Mouse (Mus musculus) embryonic facial prominence, embryonic 10.5 days (tissue): ENCODE data around the gene Hivep3. TPM values are rescaled to one million over a fixed set of nuclear protein-coding genes. Genes with fewer than 3 reads are reported as not detected.

Experiments
- DNase-seq: peaks from one replicate; pipeline ENCODE4 v3.0.0-alpha.2; 2017; ENCODE audit warnings: low spot score
- H3K27ac ChIP-seq: fragments of 300-500 bp; sonication (generic); replicated peaks from 2 replicates; pipeline ENCODE4 v1.5.1; 2016; ENCODE audit warnings: mild to moderate bottlenecking
- H3K27me3 ChIP-seq: fragments of 300-500 bp; sonication (generic); replicated peaks from 2 replicates; pipeline ENCODE4 v1.6.1; 2016; ENCODE audit warnings: low read depth, mild to moderate bottlenecking; ENCODE audit not compliant: poor library complexity, severe bottlenecking
- H3K36me3 ChIP-seq: fragments of 300-500 bp; sonication (generic); replicated peaks from 2 replicates; pipeline ENCODE4 v1.6.1; 2016; ENCODE audit warnings: mild to moderate bottlenecking, moderate library complexity
- H3K4me1 ChIP-seq: fragments of 300-500 bp; sonication (generic); 2 replicates; pipeline ENCODE4 v1.6.1; 2016
- H3K4me3 ChIP-seq: fragments of 300-500 bp; sonication (generic); 2 replicates; pipeline ENCODE4 v1.5.1; 2016; ENCODE audit warnings: mild to moderate bottlenecking, moderate library complexity
- H3K9me3 ChIP-seq: fragments of 300-500 bp; sonication (generic); 2 replicates; pipeline ENCODE4 v1.6.1; 2016; ENCODE audit warnings: mild to moderate bottlenecking
- WGBS: fragments of 180-500 bp; shearing (Covaris S2); methylation state at CpG from one replicate; pipeline ENCODE4 v1.1.7; 2016; 5-methylcytosine and 5-hydroxymethylcytosine counted together
- polyA plus RNA-seq: library from polyadenylated mRNA; unstranded; fragments of >200 nt; fragmentation: Nextera tagmentation; extraction: Ambion mirVana; gene quantifications from 2 replicates; pipeline ENCODE4 v1.2.1, GENCODE M21; 2016

Hivep3 gene
- polyA plus RNA-seq, 1 experiment from 2014 or later: 1.5 TPM

DNA sequence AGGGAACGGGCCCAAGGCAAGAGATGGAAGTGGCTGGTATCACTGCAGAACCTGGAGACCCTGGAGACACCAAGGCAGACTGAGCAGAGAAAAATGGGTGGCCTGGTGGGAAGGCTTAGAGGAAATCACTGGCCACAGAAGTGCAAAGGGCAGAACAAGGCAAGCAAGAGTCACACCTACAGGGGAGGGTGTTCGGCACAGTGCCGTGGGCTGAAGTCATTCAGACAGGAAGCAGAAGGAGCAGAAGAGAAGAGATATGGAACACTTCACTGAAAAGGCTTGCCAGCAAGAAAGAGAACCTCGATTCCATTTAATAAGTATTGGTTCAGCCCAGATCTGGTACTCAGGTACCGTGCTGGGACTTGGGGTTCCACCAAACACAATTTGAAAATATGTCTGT lies 156.2 kb downstream of the Hivep3 start:
- WGBS: 84% methylated on average over 5 of the region's 5 CpGs
- no peak for DNase-seq
- H3K9me3 ChIP-seq: no peaks in the 10 kb centered on the region

DNA sequence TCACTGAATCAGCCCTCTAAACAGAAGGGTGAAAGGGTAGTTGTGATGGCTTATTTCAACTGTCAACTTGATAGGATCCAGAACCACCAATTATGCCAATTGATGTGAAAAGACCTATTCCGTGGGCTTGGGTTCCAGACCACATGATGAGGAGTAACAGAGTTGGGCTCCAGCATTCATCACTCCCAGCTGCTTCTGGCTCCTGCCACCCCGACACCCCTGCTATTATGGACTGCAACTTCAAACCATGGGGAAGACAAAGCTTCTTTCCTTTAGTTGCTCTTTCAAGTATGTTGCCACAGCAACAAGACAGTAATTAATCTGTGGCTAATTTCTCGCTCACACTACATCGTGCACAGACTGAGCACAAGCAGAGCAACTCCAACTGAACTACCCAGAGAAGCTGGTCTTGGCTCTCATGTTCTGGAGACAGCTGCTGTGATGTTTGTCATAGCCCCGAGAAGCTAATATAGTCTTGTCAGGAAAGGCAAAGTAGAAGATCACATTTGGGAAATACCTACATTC lies 159.7 kb downstream of the Hivep3 start:
- Histone ChIP-seq H3K4me3 (no peak overlapping the region), H3K9me3 (no peaks in the 10 kb centered on the region), H3K4me1 (0 out of 2 replicates have a peak, but pooled peaks cover 7% of the 10 kb centered on the region), H3K27ac (no peak overlapping the region), H3K36me3 (no peaks in the 10 kb centered on the region), H3K27me3 (no peaks in the 10 kb centered on the region; the same call in 1 of the 2 replicates)
- peak; percentile 26 for DNase-seq
- 72% methylated on average over 5 of the region's 5 CpGs for WGBS

More for the DNA sequence above, 156.2 kb downstream of the Hivep3 start:
- no peak overlapping the region for H3K27ac ChIP-seq
- H3K4me1 ChIP-seq: 0 out of 2 replicates have a peak, but pooled peaks cover 2% of the 10 kb centered on the region
- H3K36me3 ChIP-seq: no peaks in the 10 kb centered on the region
- no peak overlapping the region for H3K4me3 ChIP-seq
- no peaks in the 10 kb centered on the region for H3K27me3 ChIP-seq

DNA sequence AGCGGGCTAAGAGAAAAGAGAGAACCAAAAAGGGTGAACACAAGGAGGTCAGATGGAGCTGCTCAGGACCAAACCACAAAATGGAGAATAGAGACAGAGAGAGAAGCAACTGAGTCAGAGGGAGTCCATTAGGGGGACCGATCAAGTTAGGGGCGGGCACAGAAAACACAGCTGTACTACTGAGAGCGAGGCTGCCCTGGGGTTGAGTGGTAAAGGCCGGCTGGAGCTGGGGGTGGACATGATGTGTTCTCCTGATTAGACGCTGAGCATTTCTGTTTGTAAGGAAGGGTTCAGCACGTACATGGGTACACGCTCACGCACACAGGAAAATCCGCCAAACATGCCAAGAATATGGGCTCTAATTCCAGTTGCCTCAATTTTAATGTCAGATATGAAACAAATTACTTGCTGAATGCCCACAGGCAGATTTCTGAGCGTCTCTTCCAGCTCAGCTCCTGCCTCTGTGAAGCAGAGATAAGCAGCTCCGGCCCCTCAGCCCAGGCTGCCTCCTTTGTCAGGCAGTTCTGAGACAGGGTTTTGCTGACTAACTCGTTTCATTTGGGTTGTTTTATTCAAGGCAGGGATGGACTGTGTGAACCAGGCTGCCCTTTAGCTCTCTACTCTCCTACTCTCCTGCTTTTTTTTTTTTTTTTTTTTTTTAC lies 161.3 kb downstream of the Hivep3 start:
- Histone ChIP-seq H3K9me3 (no peaks in the 10 kb centered on the region), H3K36me3 (no peaks in the 10 kb centered on the region), H3K4me3 (no peak overlapping the region), H3K27ac (no peak overlapping the region), H3K4me1 (0 out of 2 replicates have a peak, but pooled peaks cover 5% of the 10 kb centered on the region), H3K27me3 (no peaks in the 10 kb centered on the region; the same call in 1 of the 2 replicates)
- DNase-seq: no peak
- 75% methylated on average over 13 of the region's 13 CpGs for WGBS

DNA sequence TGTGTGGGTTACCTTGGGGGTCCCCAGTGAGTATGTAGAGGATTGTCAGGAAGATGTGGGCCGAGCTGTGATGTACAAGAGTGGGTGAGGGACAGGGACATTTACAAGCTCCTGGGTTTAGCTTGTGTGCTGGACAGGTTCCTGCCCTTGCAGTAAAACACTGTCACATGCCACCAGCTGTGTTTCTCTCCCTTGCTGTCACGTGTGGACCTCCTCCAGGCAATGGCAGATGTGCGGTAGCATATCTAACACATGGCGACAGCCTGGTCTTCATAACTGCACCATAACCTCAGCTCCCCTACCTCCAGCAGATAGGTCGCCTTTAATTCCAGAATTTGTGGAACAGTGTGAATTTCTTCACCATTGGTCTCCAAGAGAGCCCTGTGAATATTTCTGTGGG lies 161.9 kb downstream of the Hivep3 start:
- Histone ChIP-seq H3K27ac (no peak overlapping the region), H3K27me3 (no peaks in the 10 kb centered on the region; the same call in 1 of the 2 replicates), H3K36me3 (no peaks in the 10 kb centered on the region), H3K4me3 (no peak overlapping the region), H3K4me1 (0 out of 2 replicates have a peak, but pooled peaks cover 5% of the 10 kb centered on the region), H3K9me3 (no peaks in the 10 kb centered on the region)
- DNase-seq: no peak
- 80% methylated on average over 5 of the region's 5 CpGs for WGBS

DNA sequence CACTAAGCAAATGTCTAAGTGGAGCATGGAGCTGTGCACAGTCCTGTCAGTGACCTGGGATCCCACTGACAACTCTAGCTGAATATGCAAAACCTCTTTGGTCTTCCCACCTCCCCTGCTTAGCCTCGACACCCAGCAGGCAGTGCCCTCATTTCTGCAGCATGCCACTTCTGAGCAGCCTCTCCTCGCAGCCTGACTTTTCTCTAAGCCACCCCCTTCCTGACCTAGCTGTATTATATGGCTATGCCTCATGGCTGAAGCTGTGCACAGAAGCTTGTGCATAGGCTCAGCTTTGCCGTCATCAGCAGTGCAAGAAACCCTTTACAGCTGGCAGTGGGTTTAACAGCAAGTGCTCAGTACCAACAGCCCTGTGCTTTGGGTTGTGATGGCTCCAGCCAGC lies 163.0 kb downstream of the Hivep3 start:
- H3K4me3 ChIP-seq: no peak overlapping the region
- H3K27me3 ChIP-seq: no peaks in the 10 kb centered on the region; the same call in 1 of the 2 replicates
- H3K9me3 ChIP-seq: no peaks in the 10 kb centered on the region
- DNase-seq: no peak
- 68% methylated on average over 3 of the region's 3 CpGs for WGBS
- H3K36me3 ChIP-seq: no peaks in the 10 kb centered on the region
- H3K27ac ChIP-seq: no peak overlapping the region
- 0 out of 2 replicates have a peak, but pooled peaks cover 5% of the 10 kb centered on the region for H3K4me1 ChIP-seq

DNA sequence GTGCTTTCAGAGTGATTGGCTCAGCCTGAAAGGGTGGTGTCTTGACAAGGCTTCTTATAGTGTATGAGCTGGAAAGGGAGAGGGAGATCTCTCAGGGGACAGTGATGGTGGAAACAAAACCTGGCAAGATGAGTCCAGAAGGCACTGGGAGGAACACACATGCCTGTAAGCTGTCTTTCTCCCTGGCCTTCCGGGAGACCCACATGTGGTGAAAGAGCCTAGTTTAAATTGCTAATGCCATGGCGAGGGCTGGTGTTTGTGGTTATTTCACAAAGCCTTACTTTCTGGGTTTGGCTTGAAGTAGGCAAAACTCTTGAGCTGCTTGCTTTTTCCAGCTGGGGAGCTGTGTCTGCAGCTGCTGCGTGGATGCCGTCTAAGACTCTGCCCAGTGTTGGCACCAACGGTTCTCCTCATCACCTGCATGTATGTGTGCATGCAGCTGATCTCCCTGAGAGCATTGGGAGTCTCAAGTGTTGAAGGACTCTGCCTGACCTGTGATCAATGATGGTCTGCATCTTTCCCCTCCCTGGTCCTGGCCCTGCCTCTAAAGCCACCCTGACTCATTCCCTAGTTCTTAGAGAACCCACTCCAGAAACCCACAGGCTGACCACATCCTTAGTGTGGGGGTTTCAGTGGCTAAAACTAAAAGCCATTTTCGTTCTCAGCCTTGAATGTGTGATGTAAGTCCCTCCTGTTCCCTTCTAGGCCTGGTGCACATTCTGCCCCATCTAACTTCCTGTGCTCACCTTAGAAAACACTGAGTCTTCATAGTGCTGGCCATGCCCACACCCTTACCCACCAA lies 163.7 kb downstream of the Hivep3 start:
- Histone ChIP-seq H3K9me3 (no peaks in the 10 kb centered on the region), H3K27ac (no peak overlapping the region), H3K36me3 (no peaks in the 10 kb centered on the region), H3K4me1 (0 out of 2 replicates have a peak, but pooled peaks cover 5% of the 10 kb centered on the region), H3K4me3 (no peak overlapping the region), H3K27me3 (no peaks in the 10 kb centered on the region; the same call in 1 of the 2 replicates)
- 75% methylated on average over 6 of the region's 6 CpGs for WGBS
- DNase-seq: no peak

DNA sequence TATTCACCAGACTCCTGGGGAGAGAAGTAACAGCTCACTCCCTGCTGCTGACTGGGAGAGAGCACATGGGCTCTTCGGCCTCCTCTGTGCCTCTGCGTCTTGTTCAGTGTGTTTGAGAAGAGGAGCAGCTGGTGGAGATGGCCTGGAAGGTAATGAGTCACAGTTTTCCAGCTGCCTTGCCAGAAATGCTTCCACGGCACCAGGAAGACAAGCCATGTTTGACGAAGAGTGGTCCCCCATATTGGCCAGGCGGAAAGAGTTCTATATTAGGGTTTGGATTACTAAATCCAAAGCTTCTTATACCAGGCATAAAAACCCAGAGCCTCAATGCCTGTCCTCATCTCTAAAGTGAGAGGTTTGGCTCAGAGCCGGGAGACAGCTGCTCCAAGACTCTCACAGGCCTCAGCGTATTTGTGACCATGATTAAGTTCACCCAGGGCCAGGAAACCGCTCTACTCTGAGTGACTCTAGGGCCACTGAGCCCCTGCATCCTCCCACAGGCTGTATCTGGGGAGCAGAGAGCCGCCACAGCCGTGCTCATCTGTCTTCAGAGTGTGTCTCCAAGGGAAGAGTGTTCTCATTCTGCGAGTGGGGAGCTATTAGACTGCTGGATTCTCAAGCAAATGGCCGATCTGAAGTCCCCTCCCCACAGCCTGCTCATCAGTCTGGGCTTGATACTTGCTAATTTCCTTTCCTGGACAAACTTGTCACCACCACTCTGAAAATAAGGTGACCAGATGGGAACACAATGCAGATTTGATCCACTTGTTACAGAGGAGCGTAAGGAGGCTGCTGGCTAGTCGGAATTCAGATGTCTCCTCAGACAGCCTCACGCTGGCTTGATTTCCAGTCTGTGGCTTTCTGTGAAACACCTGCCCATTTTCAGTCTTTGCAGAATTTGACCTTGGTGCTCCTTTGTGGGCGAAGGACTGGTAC lies 168.2 kb downstream of the Hivep3 start:
- no peak for DNase-seq
- H3K27ac ChIP-seq: no peak overlapping the region

DNA sequence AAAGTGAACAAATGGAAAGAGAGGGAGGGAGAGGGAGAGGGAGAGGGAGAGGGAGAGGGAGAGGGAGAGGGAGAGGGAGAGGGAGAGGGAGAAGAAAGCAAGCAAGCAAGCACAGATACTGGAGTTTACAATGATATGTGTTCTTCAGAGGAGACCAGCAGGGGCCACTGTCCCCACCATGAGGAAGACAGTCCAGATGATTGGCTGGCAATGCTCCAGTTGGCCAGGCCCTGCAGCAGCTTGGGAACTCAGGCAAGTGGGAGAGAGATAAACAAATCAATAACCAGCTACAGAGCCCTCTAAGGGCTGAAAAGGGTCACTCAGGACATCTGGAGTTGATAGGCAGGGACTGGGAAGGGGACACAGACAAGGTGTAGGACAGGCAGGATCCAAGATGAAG lies 169.7 kb downstream of the Hivep3 start:
- Histone ChIP-seq H3K27me3 (no peaks in the 10 kb centered on the region), H3K4me1 (no peaks in the 10 kb centered on the region), H3K36me3 (no peaks in the 10 kb centered on the region), H3K9me3 (no peaks in the 10 kb centered on the region), H3K27ac (no peak overlapping the region), H3K4me3 (no peak overlapping the region)
- no peak for DNase-seq

More for the DNA sequence above, 168.2 kb downstream of the Hivep3 start:
- 81% methylated on average over 16 of the region's 16 CpGs for WGBS
- Histone ChIP-seq H3K27me3 (no peaks in the 10 kb centered on the region), H3K9me3 (no peaks in the 10 kb centered on the region), H3K4me1 (no peaks in the 10 kb centered on the region), H3K4me3 (no peak overlapping the region), H3K36me3 (no peaks in the 10 kb centered on the region)

DNA sequence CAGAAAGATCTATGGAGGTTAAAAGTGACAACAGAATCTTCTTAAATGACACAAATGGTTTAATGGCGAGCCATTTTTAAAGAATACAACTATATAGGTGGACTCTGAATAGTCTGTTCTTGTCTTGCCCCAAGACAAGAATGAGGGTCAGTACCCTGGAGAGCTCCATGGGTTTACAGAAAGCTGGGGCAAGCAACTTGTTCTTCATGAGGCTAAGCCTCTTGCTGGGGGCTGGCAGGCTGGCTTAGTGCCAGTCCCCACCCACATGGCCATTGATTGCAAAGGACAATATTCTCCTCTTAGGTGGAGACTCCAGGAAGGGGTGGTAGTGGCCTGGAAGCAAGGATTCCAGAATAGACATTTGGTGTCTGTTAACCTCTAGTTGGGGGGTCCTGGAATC lies 170.2 kb downstream of the Hivep3 start:
- Histone ChIP-seq H3K4me1 (no peaks in the 10 kb centered on the region), H3K27ac (no peak overlapping the region), H3K36me3 (no peaks in the 10 kb centered on the region), H3K9me3 (no peaks in the 10 kb centered on the region), H3K27me3 (no peaks in the 10 kb centered on the region), H3K4me3 (no peak overlapping the region)
- DNase-seq: peak; percentile 66
- 39% methylated on average over 1 of the region's 1 CpGs for WGBS

DNA sequence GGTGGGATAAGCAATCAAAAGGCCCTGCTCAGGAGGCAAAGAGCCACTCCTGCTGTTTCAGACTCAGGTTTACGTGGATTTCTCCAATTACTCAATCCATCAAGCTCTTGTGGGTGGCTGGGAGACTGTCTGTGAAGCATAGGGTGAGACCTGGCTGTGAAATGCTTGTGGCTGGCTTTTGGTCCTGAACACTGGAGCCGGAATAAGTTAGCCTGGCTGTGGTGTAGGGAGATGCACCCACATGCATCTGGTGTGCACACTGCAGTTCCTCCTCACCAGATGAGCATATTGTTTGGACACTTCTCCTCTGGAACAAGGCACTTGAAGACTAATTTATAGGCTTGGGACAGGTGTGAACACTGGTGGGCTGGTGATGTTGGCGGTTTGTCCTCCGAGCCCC lies 170.7 kb downstream of the Hivep3 start:
- Histone ChIP-seq H3K4me3 (no peak overlapping the region), H3K4me1 (no peaks in the 10 kb centered on the region), H3K27ac (no peak overlapping the region), H3K9me3 (no peaks in the 10 kb centered on the region), H3K27me3 (no peaks in the 10 kb centered on the region), H3K36me3 (no peaks in the 10 kb centered on the region)
- no peak for DNase-seq
- WGBS: 93% methylated on average over 4 of the region's 4 CpGs

DNA sequence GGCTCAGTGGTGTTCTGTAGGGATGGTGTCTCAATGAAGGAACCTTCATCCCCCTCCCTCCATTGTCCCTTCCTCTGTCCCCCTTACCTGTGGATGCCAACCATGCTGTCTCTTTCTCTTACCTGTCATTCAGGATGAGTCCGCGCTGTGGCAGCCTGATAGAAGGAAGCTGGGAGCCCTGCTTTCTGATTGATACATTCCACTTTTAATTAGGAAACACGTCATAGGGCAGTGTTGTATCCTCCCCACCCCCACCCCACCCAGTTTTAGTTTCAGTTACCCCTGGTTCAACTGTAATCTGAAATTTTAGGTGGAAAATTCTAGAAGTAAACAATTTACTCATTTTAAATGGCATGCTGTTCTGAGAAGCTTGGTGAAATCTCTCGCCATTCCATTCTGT lies 173.5 kb downstream of the Hivep3 start:
- WGBS: 88% methylated on average over 4 of the region's 4 CpGs
- no peaks in the 10 kb centered on the region for H3K27me3 ChIP-seq
- H3K36me3 ChIP-seq: no peaks in the 10 kb centered on the region
- H3K4me3 ChIP-seq: no peak overlapping the region
- no peaks in the 10 kb centered on the region for H3K9me3 ChIP-seq
- no peak for DNase-seq
- peaks cover 8% of the 10 kb centered on the region for H3K4me1 ChIP-seq
- no peak overlapping the region for H3K27ac ChIP-seq
